Mouse (Mus musculus): ENCODE measurements around the gene Shroom4. TPM values are rescaled to one million over a fixed set of nuclear protein-coding genes. Genes with fewer than 3 reads are reported as not detected.
A peak's percentile ranks its signal among the peaks of the same experiment; 100 is the strongest.

Gene Shroom4
- 3.1 and 3.3 TPM in 2 replicates for polyA plus RNA-seq (2012; ENCODE audit: insufficient read depth, insufficient read length, missing spikeins)

DNA sequence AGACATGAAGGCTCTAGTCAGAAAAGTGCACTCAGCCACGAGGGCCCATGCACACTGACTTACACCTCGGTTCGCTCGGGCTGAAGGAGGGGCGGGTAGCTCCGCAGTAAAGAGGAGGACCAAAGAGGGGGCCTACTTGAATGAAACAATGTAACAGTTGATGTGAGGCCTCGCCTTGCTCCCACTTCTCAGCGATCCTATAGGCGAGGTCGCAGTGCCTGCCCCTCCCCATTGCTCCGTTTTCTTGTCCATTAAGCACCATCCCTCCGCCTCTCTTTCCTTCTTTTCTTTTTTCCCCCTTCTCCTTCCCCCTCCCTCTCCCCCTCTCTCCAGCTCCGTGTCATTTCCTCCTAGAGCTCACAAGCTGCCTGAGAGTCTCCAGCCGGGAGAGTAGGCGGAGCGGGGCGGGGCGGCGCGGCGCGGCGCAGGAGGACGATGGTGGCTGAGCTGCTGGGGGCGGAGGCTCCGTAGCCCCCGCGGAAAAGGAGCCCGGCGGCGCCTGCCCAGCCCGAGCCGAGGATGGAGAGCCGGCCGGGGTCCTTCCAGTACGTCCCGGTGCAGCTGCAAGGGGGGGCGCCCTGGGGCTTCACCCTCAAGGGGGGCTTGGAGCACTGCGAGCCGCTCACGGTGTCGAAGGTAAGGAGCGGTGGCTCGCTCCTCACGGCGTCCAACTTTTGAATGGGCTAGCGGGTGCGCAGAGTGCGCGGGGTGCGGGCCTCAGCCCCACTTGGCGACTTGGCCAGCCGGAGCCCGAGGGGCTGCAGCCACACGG lies at the start of gene Shroom4:
TSS of gene Shroom4 (plus strand) at position 229 of the 772 bp plus-strand sequence.
- Histone ChIP-seq H3K27ac (replicated peaks; ENCODE audit: low read depth, low read length) (no peak within 1 kb of the TSS), H3K4me1 (ENCODE audit: control insufficient read depth, insufficient read depth, insufficient read length, low read length) (no peaks in the 10 kb centered on the region), H3K4me3 (ENCODE audit: insufficient read depth, low read depth, low read length) (peak within 1 kb of the TSS; percentile 72)

DNA sequence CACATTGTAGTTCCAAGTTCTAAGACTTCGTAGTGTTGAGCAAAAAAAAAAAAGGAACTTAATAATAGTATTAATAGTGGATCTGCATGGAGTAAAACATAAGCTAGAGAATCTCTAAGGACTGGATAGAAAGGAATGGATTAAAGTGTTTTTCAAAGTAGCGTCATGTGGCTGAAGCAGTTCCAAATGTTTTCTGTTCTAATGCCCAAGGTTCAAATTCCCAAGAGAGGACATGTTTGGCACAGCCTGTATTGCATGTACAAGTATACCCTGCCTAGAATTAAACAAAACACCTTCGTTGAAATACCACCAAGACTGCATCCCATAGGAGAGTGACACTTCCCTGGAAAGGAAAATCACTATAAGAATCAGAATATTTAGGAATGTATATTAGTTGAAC lies 42.8 kb upstream of the Shroom4 start:
- no peak overlapping the region for H3K27ac ChIP-seq (replicated peaks; ENCODE audit: low read depth, low read length)
- no peaks in the 10 kb centered on the region for H3K4me1 ChIP-seq (ENCODE audit: control insufficient read depth, insufficient read depth, insufficient read length, low read length)
- no peak overlapping the region for H3K4me3 ChIP-seq (ENCODE audit: insufficient read depth, low read depth, low read length)

DNA sequence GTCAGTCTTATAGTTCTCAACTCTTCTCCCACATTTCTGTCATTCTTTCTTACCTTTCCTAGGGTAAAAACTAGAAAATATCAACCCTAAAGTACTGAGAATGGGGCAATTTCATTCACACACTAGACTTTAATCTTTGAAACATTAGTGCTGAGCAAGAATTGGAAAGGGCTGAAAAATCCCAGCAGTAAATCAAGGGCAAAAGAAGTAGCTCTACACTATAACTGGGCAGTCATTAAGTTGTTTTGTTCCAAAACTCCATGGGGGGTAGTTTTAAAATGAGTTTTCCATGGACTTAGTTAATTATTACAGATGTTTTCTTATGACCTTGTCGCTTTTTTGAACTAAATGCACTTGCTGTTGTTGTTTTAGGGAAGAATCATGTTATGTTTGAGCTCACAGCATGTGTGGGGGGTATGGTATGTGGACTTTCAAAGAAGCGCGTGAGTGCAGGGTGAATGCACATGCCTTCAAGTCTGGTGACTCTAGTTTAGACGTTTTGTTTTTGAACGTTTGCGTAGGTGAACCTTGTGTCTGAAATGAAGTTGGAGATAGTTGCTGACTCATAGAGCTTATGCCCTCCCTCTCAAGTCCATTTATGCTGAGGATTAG lies 42.0 kb upstream of the Shroom4 start:
- H3K27ac ChIP-seq (replicated peaks; ENCODE audit: low read depth, low read length), result no peak overlapping the region
- no peak overlapping the region for H3K4me3 ChIP-seq (ENCODE audit: insufficient read depth, low read depth, low read length)
- no peaks in the 10 kb centered on the region for H3K4me1 ChIP-seq (ENCODE audit: control insufficient read depth, insufficient read depth, insufficient read length, low read length)

DNA sequence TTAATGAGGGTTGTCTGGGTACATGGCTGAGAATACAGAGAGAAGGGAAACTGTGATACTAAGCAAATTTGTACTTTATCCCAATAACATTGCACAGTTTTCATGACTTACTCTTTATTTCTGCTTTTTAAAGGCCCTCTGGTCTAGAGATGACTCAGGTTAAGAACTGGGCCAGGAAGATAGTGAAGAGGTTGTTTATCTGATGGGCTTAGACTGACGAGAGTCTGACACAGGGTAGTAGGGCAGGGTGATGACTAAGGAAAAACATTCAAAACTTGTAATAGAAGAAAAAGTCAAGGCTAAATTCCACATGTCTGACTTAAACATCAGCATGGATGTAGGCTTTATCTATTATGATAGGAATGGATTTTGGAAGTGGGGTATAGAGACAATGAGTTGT lies 30.8 kb upstream of the Shroom4 start:
- H3K4me3 ChIP-seq (ENCODE audit: insufficient read depth, low read depth, low read length), result no peak overlapping the region

DNA sequence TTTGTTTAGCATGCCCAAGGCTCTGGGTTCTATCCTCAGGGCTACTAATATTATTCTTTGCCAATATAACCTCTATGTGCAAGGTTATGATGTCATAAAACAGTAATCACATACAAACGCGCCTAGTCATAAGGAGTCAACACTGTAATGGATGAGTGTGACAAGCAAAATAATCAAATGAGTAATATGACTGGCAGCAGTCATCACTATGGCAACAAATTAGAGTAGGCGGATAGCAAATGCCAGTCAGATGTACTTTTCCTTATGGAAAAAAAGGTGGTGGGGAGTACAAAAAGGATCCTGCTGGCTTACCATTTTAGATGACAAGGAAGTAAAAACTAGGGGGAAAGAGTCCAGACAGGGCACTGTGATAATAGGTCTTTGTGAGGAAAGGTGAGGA lies 28.9 kb upstream of the Shroom4 start:
- no peak overlapping the region for H3K4me3 ChIP-seq (ENCODE audit: insufficient read depth, low read depth, low read length)
- no peaks in the 10 kb centered on the region for H3K4me1 ChIP-seq (ENCODE audit: control insufficient read depth, insufficient read depth, insufficient read length, low read length)
- no peak overlapping the region for H3K27ac ChIP-seq (replicated peaks; ENCODE audit: low read depth, low read length)

More for the DNA sequence above, 30.8 kb upstream of the Shroom4 start:
- Histone ChIP-seq H3K27ac (replicated peaks; ENCODE audit: low read depth, low read length) (no peak overlapping the region), H3K4me1 (ENCODE audit: control insufficient read depth, insufficient read depth, insufficient read length, low read length) (no peaks in the 10 kb centered on the region)

DNA sequence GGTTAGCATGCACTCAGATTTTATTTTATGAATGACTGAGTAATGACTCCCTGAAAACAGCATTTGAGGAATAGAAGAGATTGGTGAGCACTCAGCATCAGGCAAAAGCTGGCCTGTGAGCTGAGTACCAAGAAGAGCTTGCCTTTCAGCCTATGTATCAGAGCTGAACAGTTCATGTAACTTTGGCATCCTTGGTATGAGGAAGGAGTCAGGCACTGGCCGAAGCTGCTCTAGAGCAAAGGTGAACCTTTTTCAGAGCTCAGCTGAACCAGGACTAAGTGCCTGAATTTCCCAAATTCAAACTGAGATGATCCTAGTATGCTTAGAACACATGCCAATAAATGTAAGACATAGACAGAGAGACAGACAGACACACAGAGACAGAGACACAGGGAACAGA lies 5.8 kb upstream of the Shroom4 start:
- H3K27ac ChIP-seq (replicated peaks; ENCODE audit: low read depth, low read length), result no peak overlapping the region
- no peaks in the 10 kb centered on the region for H3K4me1 ChIP-seq (ENCODE audit: control insufficient read depth, insufficient read depth, insufficient read length, low read length)
- H3K4me3 ChIP-seq (ENCODE audit: insufficient read depth, low read depth, low read length), result no peak overlapping the region

DNA sequence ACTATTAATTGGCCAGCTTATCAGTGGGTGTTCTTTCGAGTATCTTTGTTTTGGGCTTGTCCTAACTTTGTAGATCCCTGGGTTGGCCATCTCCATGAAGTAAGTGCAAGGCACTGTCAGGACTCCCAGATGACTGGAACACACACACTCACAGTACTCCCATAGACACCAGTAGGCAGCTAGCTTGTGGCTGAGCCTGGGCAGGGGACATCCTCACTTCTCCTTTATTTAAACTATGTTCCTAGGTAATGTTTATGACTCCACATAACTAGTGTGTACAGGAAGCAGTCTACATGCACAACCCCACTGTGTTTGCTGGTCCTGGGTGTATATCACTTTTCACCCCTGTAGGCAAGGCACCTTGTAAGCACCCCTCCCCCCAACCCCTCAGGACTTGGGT lies 461 bp upstream of the Shroom4 start:
- H3K4me3 ChIP-seq (ENCODE audit: insufficient read depth, low read depth, low read length), result peak overlapping the region; percentile 58
- H3K4me1 ChIP-seq (ENCODE audit: control insufficient read depth, insufficient read depth, insufficient read length, low read length), result no peaks in the 10 kb centered on the region
- no peak overlapping the region for H3K27ac ChIP-seq (replicated peaks; ENCODE audit: low read depth, low read length)

DNA sequence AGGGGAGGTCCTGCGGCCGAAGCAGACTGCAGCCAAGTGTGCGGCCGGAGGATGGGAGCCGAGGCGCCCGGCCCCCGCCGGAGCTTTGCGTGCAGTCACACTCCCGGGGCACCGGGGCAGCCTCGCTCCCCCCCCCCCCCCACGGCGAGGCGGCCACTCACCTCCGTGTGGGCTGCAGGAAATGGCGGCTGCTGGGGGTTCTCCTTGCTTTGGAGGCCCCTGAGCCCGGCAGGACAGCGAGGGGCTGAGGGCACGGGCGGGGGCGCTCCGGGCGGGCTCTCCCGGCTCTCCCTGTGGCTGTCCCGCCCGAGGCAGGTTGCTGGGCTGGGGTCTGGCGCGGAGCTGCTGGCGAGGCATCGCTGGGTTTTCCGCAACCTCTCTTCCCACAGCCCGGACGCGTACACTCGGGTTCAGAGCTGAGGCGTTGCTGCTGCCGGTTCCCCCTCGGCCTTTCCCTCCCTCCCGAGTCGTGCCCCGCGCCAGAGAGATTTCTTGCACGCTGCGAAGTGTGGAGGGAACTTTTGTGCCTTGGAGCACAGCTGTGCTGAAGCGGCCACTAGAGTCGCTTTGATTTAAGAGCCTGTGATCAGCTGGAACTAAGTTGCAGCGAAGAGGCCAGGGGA lies 855 bp downstream of the Shroom4 start:
- Histone ChIP-seq H3K27ac (replicated peaks; ENCODE audit: low read depth, low read length) (no peak overlapping the region), H3K4me1 (ENCODE audit: control insufficient read depth, insufficient read depth, insufficient read length, low read length) (no peaks in the 10 kb centered on the region), H3K4me3 (ENCODE audit: insufficient read depth, low read depth, low read length) (peak overlapping the region; percentile 72)

DNA sequence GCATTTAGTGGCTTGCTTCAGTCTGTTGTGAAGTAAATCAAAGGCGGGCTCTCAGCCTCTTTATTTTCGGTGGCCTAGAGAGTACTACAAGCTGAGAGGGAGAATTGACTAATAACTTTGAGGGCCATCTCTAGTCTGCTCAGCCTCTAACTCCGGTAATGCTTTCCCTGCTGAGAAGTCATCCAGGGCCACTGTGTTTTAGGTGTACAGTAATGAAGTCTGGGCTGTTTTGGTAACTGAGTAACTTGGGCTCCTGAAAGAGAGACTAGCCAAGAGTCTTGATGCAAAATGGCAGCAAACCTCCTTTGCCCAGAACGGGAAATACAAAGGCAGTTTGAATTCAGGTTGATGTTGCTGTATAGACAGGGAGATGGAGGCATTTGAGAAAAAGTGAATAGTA lies 3.3 kb downstream of the Shroom4 start:
- Histone ChIP-seq H3K27ac (replicated peaks; ENCODE audit: low read depth, low read length) (no peak overlapping the region), H3K4me3 (ENCODE audit: insufficient read depth, low read depth, low read length) (no peak overlapping the region), H3K4me1 (ENCODE audit: control insufficient read depth, insufficient read depth, insufficient read length, low read length) (no peaks in the 10 kb centered on the region)

DNA sequence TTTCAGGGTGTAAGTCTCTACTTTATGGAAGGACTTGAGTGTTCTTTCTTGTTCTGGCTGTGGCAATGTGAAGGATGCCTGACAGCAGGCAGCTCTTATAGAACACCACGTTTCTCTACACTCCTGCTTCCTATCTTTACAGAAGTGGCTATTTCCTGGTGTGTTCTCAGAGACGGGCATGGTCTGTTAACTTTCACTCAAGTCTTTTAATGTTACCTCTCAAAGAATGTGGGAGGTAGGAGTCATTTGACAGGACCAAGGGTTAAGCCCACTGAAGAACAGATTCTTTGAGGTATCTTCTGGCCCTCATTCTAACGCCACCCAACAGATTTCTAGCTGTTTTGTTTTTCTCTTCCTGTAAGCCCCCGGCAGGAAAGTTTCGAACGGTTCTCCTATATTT lies 9.5 kb downstream of the Shroom4 start:
- H3K27ac ChIP-seq (replicated peaks; ENCODE audit: low read depth, low read length), result no peak overlapping the region
- H3K4me1 ChIP-seq (ENCODE audit: control insufficient read depth, insufficient read depth, insufficient read length, low read length), result no peaks in the 10 kb centered on the region
- H3K4me3 ChIP-seq (ENCODE audit: insufficient read depth, low read depth, low read length), result no peak overlapping the region

DNA sequence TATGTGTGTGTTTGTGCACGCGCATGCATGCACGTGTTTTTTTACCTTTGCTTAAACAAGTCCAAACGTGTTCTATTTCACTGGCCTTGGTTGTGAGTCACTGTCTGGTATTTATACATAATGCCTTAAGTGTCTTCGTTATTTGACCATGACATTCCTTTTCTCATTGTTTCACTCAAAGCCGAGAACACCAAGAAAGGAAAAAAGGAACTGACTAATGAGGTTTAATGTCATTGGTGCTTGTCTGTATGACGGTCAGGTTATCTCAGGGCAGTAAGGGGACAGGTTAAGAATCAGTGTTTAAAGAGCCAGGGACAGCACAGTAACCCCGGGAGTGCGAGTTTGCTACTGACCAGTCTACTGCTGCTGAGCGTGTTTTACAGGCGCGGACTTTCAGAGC lies 15.8 kb downstream of the Shroom4 start:
- Histone ChIP-seq H3K27ac (replicated peaks; ENCODE audit: low read depth, low read length) (no peak overlapping the region), H3K4me1 (ENCODE audit: control insufficient read depth, insufficient read depth, insufficient read length, low read length) (no peaks in the 10 kb centered on the region)

DNA sequence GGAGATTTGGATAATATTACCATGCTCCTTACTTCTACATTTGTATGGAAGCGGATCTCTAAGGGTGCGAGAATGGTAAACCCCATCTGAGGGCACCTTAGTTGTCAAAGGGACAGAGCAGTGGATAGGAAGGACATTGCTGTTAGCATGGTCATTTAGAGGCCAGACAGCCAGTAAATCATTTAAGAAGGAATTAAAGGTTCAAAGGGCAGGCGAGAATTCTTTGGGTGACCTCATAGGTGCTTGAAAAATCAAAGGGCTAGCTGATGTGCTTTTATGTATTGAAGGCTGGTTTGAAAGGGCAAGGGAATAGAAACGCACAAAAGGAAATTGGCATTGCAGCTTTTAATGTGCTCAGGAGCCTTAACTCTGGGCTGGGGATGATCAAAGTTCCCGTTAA lies 16.3 kb downstream of the Shroom4 start:
- Histone ChIP-seq H3K27ac (replicated peaks; ENCODE audit: low read depth, low read length) (no peak overlapping the region), H3K4me3 (ENCODE audit: insufficient read depth, low read depth, low read length) (no peak overlapping the region), H3K4me1 (ENCODE audit: control insufficient read depth, insufficient read depth, insufficient read length, low read length) (no peaks in the 10 kb centered on the region)

More for the DNA sequence above, 15.8 kb downstream of the Shroom4 start:
- H3K4me3 ChIP-seq (ENCODE audit: insufficient read depth, low read depth, low read length), result no peak overlapping the region

DNA sequence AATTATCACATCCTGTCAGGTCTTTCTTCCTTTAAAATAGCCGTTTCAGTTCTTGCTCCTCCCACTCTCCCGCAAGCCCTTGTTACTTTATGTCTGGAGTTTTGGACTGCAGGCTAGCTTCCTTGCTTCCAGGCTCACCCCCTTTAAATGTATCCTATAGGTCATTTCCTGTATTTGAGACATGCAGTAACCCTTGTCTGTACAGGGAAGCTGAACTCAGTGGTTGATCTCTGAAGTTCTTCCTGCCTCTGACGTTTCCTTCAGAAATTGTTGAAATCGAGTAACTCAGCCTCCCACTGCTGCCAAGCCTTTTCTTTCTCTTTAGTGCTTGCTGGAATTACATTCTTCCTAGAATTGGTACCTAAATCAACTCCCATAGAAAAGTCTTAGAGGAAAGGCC lies 18.5 kb downstream of the Shroom4 start:
- Histone ChIP-seq H3K27ac (replicated peaks; ENCODE audit: low read depth, low read length) (no peak overlapping the region), H3K4me1 (ENCODE audit: control insufficient read depth, insufficient read depth, insufficient read length, low read length) (no peaks in the 10 kb centered on the region)

DNA sequence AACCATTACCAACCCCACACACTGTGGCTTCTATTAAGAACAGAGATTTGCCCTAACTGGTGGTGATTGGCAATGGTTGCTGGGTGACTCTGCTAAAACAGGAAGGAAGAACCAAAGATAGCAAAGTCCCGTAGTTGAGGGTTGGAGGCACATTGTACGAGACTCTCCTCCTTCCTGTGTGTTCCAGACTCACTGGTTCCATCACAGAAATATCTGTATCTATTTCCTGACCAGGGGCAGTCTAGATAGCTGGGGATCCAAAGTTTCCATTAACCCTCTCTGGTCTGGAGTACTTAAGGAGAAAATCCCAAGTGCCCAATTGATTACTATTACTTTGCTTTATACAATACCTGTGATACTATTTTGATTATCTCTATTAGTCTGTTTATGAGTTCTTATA lies 35.6 kb downstream of the Shroom4 start:
- no peaks in the 10 kb centered on the region for H3K4me1 ChIP-seq (ENCODE audit: control insufficient read depth, insufficient read depth, insufficient read length, low read length)
- no peak overlapping the region for H3K4me3 ChIP-seq (ENCODE audit: insufficient read depth, low read depth, low read length)
- no peak overlapping the region for H3K27ac ChIP-seq (replicated peaks; ENCODE audit: low read depth, low read length)

More for the DNA sequence above, 18.5 kb downstream of the Shroom4 start:
- H3K4me3 ChIP-seq (ENCODE audit: insufficient read depth, low read depth, low read length), result no peak overlapping the region

DNA sequence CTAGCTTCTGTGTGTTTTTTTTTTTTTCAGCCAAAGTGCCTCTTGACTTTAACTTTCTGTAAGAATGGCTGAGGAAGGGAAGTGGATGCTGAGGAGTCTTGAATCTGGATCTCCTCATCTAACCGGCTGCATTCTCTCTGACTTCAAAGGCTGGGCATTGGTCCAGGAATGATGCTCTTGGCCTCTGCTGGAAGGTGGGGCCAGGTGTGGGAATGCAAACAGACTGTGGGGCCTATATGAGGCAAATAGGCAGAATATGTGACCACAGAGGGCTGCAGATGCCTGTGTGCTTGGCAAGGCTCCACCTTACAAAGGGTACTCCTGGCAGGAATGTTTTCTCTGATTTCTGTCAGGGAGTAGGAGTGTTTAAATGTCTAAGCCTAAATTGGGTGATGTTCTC lies 46.8 kb downstream of the Shroom4 start:
- no peaks in the 10 kb centered on the region for H3K4me1 ChIP-seq (ENCODE audit: control insufficient read depth, insufficient read depth, insufficient read length, low read length)
- no peak overlapping the region for H3K4me3 ChIP-seq (ENCODE audit: insufficient read depth, low read depth, low read length)
- no peak overlapping the region for H3K27ac ChIP-seq (replicated peaks; ENCODE audit: low read depth, low read length)

DNA sequence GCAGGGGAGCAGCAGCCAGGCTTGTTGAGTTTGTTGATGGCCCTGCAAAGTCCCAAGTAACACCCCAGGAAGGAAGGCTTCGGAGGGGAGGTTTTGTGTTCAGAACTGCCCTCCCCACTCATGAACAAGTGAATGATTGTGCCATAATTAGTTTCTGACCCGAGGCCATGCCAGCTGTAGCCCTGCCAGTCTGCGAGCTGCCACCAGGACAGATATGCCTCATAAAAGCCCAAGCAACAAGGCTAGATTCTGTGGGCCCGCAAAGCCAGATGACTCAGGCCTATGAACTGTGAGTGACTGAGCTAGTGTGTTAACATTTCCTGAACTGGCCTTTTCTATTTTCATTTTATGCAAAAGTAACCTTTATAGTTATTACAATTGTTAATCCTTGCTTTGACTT lies 48.3 kb downstream of the Shroom4 start:
- Histone ChIP-seq H3K4me1 (ENCODE audit: control insufficient read depth, insufficient read depth, insufficient read length, low read length) (no peaks in the 10 kb centered on the region), H3K27ac (replicated peaks; ENCODE audit: low read depth, low read length) (no peak overlapping the region), H3K4me3 (ENCODE audit: insufficient read depth, low read depth, low read length) (no peak overlapping the region)
